Mouse (Mus musculus): ENCODE data around the gene Slco4c1. TPM values are rescaled to one million over a fixed set of nuclear protein-coding genes. Genes with fewer than 3 reads are reported as not detected.
A peak's percentile ranks its signal among the peaks of the same experiment; 100 is the strongest.

Gene Slco4c1
- total RNA-seq, 2 experiments from 2014 or later = 0.06 to 0.09 TPM

DNA sequence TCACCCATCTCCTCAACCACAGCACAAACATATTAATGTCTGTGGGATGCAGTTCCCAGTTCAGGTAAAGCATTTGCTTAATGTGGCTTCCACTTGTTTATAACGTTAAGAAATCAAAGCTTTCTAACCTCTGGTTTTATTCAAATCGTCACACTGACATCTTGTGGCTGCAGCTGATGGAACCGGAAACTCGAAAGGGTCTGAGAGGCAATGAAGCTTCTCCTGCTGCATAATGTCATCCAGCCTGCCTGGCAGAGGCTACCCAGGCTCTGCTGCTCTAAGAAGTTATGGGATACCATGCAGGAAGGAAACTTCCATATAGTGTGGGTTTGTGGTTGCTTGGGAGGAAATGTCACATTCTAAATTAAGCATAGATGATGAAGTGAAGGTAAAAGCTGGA, 103.7 kb downstream of the Slco4c1 start:
- DNase-seq = peak; percentile 14

DNA sequence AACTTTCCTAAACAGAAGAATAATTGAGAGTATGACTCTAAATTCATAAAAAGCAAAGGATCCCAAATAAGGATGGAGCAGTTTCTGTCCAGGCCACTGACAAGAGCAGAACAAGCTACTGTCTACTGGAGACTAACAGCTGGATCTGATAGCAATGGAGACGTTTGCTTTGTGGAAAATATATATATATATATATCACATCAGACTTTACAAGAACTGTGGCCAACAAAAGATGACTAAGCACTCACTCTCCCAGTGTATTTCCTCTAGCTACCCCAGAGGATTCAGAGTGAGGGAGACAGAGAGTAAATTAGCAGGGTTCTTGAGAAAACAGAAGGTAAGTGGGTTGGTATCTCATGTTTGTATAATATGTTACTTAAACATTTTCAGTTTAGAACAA, 105.4 kb downstream of the Slco4c1 start:
- DNase-seq = no peak
